Mouse (Mus musculus): ENCODE results near the gene Zfp940.
"Not testable (repeated sequence)": the region's sequence is repeated elsewhere in the genome, so short reads cannot be mapped to it uniquely, and the experiment has no call there.

Zfp940 gene

DNA sequence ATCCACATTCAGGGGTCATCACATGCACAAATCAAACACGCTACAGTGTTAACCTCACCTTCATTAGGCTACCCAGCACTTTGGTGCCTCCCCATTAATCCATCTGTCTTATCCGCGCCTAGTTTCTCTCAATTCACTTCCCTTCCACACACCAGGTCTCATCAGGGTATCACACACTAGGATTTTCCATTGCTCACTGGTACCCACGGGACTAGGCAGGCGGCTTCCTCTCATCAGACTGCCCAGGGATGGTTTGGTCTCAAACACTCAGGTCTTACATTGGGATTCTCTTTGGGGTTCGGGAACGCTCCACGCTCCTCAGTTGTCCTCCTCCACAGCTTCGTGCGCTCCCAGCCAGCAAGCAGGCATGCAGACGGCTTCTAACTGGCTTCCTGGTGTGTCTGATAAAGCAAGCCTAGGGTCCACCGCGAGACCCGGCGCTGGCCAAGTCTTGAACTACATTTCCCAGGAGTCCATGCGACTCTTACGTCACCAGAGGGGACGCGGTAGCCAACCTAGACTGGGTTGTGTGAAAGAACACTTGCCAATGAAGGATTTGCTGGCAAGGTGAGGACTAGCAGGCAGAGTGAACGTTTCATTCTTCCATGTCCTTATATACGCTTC, at the start of gene Zfp940:
TSS of gene Zfp940 (minus strand) at position 451 of the 624 bp plus-strand sequence.
- DNase-seq (ENCODE audit: low read depth), result peak; percentile 83

DNA sequence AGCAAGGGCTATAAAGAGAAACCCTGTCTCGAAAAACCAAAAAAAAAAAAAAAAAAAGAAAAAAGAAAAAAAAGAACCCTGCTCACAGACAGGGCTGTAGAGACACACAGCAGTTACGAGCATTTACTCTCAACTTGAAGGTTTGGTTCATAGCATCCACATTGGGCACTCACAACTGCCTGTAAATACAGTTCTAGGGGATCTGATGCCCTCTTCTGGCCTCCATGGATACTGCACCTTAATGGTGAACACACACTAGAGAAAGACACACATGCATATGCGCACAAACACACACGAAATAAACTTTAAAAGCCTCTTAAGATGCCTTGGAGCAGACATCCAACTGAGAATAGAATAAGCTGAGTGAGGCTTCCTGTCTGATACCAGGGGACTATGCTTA, 44.9 kb upstream of the Zfp940 start:
- no peak for DNase-seq (ENCODE audit: low read depth)

- no peak for DNase-seq (ENCODE audit: low read depth)
These were observed 39.3 kb upstream of the Zfp940 start for GRCm38 (mm10) chr7:29892756-29893155.

GRCm38 (mm10) chr7:29890501-29890900, 37.0 kb upstream of the Zfp940 start:
- DNase-seq (ENCODE audit: low read depth), result no peak

DNA sequence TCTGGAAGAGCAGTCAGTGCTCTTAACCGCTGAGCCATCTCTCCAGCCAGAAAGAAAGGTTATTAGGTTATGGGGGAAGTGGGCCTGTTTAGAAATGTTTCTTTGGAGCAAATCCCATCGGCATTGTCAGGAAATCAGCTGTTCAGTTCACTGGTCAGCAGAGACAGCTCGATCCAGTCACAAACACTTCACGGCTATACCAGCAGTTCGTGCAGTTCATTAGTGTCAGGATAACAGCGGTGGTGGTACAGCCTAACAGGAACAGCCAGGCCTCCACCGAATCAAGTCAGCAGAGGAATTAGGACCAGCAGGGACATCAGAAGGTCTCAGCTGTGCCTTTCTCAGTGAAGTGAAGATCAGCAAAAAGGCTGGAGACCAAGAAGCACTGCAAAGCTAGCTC, 27.4 kb upstream of the Zfp940 start:
- DNase-seq (ENCODE audit: low read depth), result no peak

- no peak for DNase-seq (ENCODE audit: low read depth)
These were observed 26.6 kb upstream of the Zfp940 start for GRCm38 (mm10) chr7:29880056-29880455.

DNA sequence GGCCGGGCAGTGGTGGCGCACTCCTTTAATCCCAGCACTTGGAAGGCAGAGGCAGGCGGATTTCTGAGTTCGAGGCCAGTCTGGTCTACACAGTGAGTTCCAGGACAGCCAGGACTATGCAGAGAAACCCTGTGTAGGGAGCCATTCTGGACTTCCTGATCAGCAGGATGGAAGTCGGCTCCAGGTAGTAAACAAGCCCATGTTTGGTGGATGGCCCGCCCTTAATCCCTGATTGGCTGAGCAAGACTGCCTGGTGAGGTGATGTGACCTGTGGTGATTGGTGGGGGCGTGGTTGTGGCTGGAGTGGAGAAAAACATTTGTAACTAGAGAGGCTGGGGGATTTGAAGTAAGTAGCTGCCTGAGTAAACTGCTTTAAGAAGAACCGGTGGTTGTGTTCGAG, 24.1 kb upstream of the Zfp940 start:
- not testable (repeated sequence) for DNase-seq (ENCODE audit: low read depth)

DNA sequence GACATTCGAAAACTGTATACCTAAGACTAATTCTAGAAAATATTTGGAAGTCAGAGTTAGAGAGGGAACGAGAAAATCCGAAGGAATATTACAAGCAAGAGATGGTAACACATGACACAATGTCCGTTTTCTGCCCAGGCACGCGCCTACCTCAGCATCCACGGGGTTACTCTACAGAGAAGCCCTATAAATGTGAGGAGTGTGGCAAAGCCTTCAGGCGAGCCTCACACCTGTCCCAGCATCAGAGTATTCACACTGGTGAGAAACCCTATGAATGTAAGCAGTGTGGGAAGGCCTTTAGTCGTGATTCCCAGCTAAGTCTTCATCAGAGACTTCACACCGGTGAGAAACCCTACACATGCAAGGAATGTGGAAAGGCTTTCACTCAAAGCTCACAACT, 20.8 kb upstream of the Zfp940 start:
- no peak for DNase-seq (ENCODE audit: low read depth)

- DNase-seq (ENCODE audit: low read depth), result no peak
These were observed 8.2 kb upstream of the Zfp940 start for GRCm38 (mm10) chr7:29861660-29862059.

DNA sequence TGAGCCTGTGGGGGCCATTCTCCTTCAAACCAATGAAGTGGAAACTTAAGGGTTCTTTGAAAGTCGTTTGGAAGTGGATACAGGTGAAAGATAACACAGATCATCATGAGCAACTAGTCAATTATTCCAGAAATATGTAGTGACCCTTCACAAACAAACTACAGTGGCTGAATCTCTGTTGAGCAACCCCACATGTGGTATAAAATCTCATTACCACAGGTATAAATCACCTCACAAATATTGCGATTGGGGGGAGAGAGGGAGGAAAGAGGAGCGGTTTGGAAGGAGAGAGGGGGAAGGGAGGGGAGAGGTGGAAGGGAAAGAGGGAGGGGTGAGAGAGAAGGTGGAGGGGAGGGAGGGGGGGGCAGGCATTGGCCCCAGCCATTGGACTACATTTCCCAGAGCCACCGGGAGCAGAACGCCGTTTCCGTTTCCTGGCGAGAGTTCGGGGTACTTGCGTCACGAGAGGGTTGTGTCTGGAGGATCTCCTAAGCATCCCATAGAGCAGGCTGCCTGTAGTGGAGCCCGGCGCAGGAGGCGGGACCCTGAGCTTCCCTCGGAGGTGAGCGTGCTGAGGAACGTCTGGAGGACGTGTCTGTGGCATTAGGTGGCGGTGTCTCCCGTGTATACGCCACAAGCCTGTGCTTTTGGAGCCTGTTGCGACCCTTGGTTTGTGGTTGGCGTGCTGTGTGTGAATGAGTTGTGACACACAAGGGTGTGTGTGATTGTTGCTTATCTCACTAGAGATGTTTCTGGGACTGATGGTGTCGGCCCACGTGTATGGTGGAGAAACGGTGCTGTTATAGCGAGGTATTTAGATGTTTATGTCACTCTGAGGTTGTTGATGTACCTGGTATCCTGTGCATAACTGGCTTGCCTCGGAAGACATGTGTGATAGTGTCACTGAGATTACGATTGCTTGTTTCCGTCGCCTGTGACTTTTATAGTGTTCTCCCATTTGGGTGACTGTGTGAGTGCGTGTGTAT, 6.4 kb upstream of the Zfp940 start, which contains the start of gene Zfp420:
TSS of gene Zfp420 (plus strand) at position 448 of the 986 bp plus-strand sequence.
- DNase-seq (ENCODE audit: low read depth), result peak; percentile 76

DNA sequence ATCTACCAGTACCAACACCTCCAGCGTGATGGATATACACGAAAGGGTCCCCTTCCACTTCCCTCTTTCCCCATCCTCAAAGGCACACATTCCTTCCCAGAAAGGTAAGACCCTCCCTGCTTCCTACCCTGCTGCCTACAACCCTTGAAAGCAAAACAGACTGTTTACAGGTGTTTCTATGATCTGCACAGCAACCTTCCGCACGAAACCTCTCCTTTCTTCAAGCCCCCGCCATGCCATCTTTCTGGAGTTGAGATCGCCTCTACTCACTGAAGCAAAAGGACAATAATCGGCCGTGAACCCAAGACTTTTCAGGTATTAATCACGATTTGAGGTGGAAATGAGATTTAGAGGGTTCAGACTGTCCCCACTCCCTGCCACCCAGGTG, 644 bp downstream of the Zfp940 start:
- DNase-seq (ENCODE audit: low read depth), result no peak

- DNase-seq (ENCODE audit: low read depth), result no peak
These were observed 8.9 kb downstream of the Zfp940 start for GRCm38 (mm10) chr7:29844616-29845015.

DNA sequence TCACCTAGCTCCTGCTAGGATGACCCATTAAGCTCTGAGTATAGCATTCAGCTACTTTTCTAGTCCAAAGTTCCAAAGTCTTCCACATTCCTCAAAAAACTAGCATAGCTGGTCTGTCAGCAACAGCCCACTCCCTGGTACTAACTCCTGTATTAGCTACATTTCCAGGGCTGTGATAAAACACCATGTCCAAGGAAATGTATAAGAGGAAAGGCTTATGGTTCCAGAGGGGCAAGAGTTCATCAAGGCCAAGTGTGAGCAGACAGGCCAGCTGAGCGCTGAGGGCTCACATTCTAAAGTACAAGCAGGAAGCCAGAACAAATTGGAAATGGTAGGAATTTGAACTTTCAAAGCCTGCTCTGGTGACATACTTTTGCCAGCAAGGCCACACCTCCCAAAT, 11.4 kb downstream of the Zfp940 start:
- no peak for DNase-seq (ENCODE audit: low read depth)

DNA sequence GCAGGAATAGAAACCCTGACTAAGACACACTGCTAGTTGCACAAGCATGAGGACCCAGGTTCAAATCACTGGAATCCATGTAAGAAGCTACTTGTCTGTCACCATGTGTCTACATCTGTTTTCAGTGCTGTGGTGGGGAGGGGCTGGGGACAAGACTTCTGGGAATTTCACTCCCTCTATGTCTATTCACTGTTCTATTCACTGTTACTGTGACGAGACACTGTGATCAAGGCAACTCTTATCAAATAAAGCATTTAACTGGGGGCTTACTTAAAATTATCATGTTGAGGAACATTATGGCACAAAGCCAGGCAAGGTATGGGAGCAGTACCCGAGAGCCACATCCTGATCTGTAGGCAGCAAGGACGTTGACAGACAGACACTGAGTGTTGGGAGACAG, 14.2 kb downstream of the Zfp940 start:
- DNase-seq (ENCODE audit: low read depth), result no peak

DNA sequence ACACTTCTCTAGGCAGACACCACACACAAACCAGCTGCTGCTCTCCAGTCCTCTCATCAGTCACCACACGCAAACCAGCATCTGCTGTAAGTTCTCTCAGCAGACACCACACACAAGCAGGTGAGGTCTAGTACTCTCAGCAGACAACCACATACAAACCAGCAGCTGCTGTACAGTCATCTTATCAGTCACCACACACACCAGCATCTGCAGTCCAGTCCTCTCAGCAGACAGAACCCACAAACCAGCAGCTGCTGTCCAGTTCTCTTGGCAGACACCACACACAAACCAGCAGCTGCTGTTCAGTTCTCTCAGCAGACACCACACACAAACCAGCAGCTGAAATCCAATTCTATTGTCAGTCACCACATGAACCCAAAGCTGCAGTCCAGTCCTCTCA, 16.7 kb downstream of the Zfp940 start:
- DNase-seq (ENCODE audit: low read depth), result no peak

- no peak for DNase-seq (ENCODE audit: low read depth)
These were observed 23.7 kb downstream of the Zfp940 start for GRCm38 (mm10) chr7:29829804-29830203.

DNA sequence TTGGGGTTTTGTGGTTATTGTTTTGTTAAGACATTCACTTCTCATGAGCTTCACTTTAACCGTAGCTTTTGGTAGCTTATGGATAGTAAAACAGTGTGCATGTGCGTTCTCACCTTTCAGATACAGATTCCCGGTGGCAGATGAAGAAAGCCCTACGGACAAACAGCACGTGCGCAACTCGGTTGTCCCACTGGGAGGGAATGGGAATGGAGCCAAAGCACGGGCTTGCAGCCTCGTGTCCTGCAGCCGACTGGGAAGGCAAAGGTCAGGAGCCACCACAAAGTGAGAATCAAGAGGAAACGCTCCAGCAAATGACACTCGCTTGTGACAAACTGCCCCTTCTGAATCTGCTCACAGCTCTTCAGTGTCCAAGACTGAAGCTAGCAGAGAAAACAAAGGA, 25.5 kb downstream of the Zfp940 start:
- DNase-seq (ENCODE audit: low read depth), result no peak

GRCm38 (mm10) chr7:29818619-29819254, 34.7 kb downstream of the Zfp940 start:
- DNase-seq (ENCODE audit: low read depth), result peak; percentile 72

DNA sequence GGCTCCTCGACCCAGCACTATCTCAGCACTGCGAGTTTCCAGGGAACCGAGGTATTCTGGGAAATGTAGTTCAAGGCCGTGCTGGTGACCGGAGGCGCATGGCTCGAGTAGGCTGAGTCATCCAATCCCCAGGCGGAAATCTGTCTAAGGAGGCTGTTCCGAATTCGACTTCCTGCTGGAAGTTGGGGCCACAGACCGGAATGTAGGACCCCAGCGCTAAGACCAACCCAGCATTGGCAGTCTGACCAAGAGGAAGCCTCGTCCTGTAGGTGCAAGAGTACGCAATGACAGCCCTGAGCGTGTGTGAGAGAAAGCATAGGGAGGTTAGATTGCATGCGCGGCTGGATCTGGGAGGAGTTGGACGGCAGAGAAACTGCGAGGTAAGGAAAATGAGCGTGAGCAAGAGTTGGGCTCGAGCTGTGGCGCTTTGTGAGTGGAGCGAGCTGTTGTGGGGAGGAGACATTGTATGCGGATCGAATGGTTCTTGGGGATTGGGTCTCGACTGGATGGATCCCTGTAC, 37.5 kb downstream of the Zfp940 start, which contains the start of gene Zfp790:
TSS of gene Zfp790 (plus strand) at position 205 of the 520 bp plus-strand sequence.
- DNase-seq (ENCODE audit: low read depth), result peak; percentile 87

DNA sequence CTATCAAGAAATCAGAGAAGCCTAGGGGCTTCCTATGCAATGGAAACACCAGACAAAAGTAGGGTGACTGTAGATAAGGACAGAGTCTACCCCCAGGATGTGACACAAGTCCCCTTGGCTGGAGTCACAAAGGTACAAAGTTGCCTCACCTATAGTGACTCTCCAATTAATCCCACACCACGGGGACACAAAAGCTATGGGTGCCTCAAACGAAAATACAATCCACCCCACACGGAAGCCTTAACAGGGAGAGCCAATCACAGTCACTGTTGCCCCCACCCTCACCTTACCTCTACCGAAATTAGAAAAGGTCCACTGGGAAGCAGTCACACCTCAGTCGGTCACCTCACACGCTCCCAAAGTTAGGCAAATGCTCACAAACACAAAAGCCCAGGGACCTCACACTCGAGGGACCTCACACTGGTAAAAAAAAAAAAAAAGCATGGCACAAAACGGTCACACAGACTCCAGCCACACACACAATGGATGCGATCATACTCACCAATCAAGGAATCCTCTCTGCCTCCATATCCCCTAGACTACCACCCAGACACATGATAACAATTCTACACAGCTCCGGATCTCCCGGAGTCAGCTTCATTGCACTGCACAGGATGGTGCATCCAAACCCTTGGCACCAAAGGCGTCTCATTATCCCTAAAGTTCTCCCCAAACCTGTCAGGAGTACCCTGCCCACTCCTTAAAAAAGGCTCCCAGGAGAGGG, 38.2 kb downstream of the Zfp940 start:
- DNase-seq (ENCODE audit: low read depth), result no peak

GRCm38 (mm10) chr7:29814381-29814780, 39.1 kb downstream of the Zfp940 start:
- DNase-seq (ENCODE audit: low read depth), result no peak

DNA sequence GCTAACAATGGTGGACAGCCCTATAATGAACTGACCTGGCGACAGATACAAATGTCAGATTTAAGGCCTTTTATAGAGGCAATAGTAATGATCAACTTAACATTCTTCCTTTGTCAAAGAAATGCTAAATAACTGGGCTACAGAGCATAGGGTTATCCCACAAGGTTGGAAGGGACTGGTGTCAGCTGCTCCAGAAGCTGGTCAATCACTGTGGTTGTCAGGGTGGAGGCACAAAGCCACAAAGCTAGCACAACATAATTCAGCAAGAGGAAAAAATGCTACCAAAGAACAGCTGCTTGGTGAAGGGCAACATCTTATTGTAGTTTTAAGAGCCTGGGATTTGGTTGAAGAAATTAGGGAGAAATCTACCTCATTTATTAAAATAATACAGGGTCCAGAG, 41.2 kb downstream of the Zfp940 start:
- DNase-seq (ENCODE audit: low read depth), result no peak
